Mouse (Mus musculus): ENCODE measurements around the gene Cbfb. TPM values are rescaled to one million over a fixed set of nuclear protein-coding genes. Genes with fewer than 3 reads are reported as not detected.
"Not testable (repeated sequence)": the region's sequence is repeated elsewhere in the genome, so short reads cannot be mapped to it uniquely, and the experiment has no call there.

The Cbfb gene
- polyA plus RNA-seq, 1 experiment from 2014 or later, result 105 TPM

GRCm38 (mm10) chr8:105224413-105225271 lies 54.2 kb downstream of the Cbfb start, which contains the start of gene D230025D16Rik:
Gene D230025D16Rik (plus strand): TSS chr8:105225145.
- H3K4me1 ChIP-seq (ENCODE audit: control insufficient read depth, insufficient read depth, low read length), result peaks cover 8% of the 10 kb centered on the region
- peak within 1 kb of the TSS; percentile 68 for H3K27ac ChIP-seq (replicated peaks; ENCODE audit: low read depth, low read length)
- DNase-seq (ENCODE audit: low spot score), result peak; percentile 97
- H3K9me3 ChIP-seq (ENCODE audit: control insufficient read depth, low read length), result no peaks in the 10 kb centered on the region
- H3K4me2 ChIP-seq (ENCODE audit: low read depth, severe bottlenecking), result peak within 1 kb of the TSS; percentile 83
- peak; percentile 93 for ATAC-seq (ENCODE audit: insufficient number of reproducible peaks, low FRiP score, low TSS enrichment, low read depth)
- H3K9ac ChIP-seq (ENCODE audit: low read length), result peak within 1 kb of the TSS; percentile 89
- H3K36me3 ChIP-seq (ENCODE audit: control insufficient read depth, insufficient read depth, low read length), result no peaks in the 10 kb centered on the region
- 3% methylated on average over 34 of the region's 34 CpGs for WGBS
- H3K4me3 ChIP-seq (ENCODE audit: low read depth, low read length), result peak within 1 kb of the TSS; percentile 98
- H3K27me3 ChIP-seq (ENCODE audit: control insufficient read depth, insufficient read depth, low read length), result no peaks in the 10 kb centered on the region

- peak overlapping the region; percentile 89 for H3K9ac ChIP-seq (ENCODE audit: low read length)
- ATAC-seq (ENCODE audit: insufficient number of reproducible peaks, low FRiP score, low TSS enrichment, low read depth), result no peak; the same call in 1 of the 2 replicates
- under 1% methylated on average over 27 of the region's 27 CpGs for WGBS
Measured at GRCm38 (mm10) chr8:105225272-105225593, 54.8 kb downstream of the Cbfb start.

GRCm38 (mm10) chr8:105225917-105226316 lies 55.4 kb downstream of the Cbfb start:
- Histone ChIP-seq H3K27ac (replicated peaks; ENCODE audit: low read depth, low read length) (no peak overlapping the region), H3K9me3 (ENCODE audit: control insufficient read depth, low read length) (no peaks in the 10 kb centered on the region), H3K4me1 (ENCODE audit: control insufficient read depth, insufficient read depth, low read length) (peaks cover 8% of the 10 kb centered on the region), H3K9ac (ENCODE audit: low read length) (peak overlapping the region; percentile 89; the same call in 1 of the 2 replicates), H3K4me2 (ENCODE audit: low read depth, severe bottlenecking) (peak overlapping the region; percentile 83), H3K27me3 (ENCODE audit: control insufficient read depth, insufficient read depth, low read length) (no peaks in the 10 kb centered on the region), H3K36me3 (ENCODE audit: control insufficient read depth, insufficient read depth, low read length) (no peaks in the 10 kb centered on the region), H3K4me3 (ENCODE audit: low read depth, low read length) (peak overlapping the region; percentile 98)
- WGBS, result 29% methylated on average over 6 of the region's 6 CpGs
- DNase-seq (ENCODE audit: low spot score), result no peak
- no peak for ATAC-seq (ENCODE audit: insufficient number of reproducible peaks, low FRiP score, low TSS enrichment, low read depth)

More at GRCm38 (mm10) chr8:105225272-105225593, 54.8 kb downstream of the Cbfb start:
- Histone ChIP-seq H3K27me3 (ENCODE audit: control insufficient read depth, insufficient read depth, low read length) (no peaks in the 10 kb centered on the region), H3K4me1 (ENCODE audit: control insufficient read depth, insufficient read depth, low read length) (peaks cover 8% of the 10 kb centered on the region), H3K9me3 (ENCODE audit: control insufficient read depth, low read length) (no peaks in the 10 kb centered on the region), H3K27ac (replicated peaks; ENCODE audit: low read depth, low read length) (peak overlapping the region; percentile 68; the same call in 1 of the 2 replicates), H3K36me3 (ENCODE audit: control insufficient read depth, insufficient read depth, low read length) (no peaks in the 10 kb centered on the region), H3K4me3 (ENCODE audit: low read depth, low read length) (peak overlapping the region; percentile 98), H3K4me2 (ENCODE audit: low read depth, severe bottlenecking) (peak overlapping the region; percentile 83)
- no peak for DNase-seq (ENCODE audit: low spot score)

GRCm38 (mm10) chr8:105231503-105232320 lies 61.2 kb downstream of the Cbfb start:
- no peak overlapping the region for H3K4me3 ChIP-seq (ENCODE audit: low read depth, low read length)
- no peak for ATAC-seq (ENCODE audit: insufficient number of reproducible peaks, low FRiP score, low TSS enrichment, low read depth)
- no peaks in the 10 kb centered on the region for H3K4me1 ChIP-seq (ENCODE audit: control insufficient read depth, insufficient read depth, low read length)
- no peak overlapping the region for H3K4me2 ChIP-seq (ENCODE audit: low read depth, severe bottlenecking)
- 88% methylated on average over 12 of the region's 12 CpGs for WGBS
- no peaks in the 10 kb centered on the region for H3K27me3 ChIP-seq (ENCODE audit: control insufficient read depth, insufficient read depth, low read length)
- no peak overlapping the region for H3K27ac ChIP-seq (replicated peaks; ENCODE audit: low read depth, low read length)
- no peak overlapping the region for H3K9ac ChIP-seq (ENCODE audit: low read length)
- H3K9me3 ChIP-seq (ENCODE audit: control insufficient read depth, low read length), result no peaks in the 10 kb centered on the region
- no peak for DNase-seq (ENCODE audit: low spot score)
- H3K36me3 ChIP-seq (ENCODE audit: control insufficient read depth, insufficient read depth, low read length), result no peaks in the 10 kb centered on the region; the same call in 1 of the 2 replicates

GRCm38 (mm10) chr8:105232321-105232693 lies 61.8 kb downstream of the Cbfb start:
- H3K4me2 ChIP-seq (ENCODE audit: low read depth, severe bottlenecking); ATAC-seq (ENCODE audit: insufficient number of reproducible peaks, low FRiP score, low TSS enrichment, low read depth); H3K9me3 ChIP-seq (ENCODE audit: control insufficient read depth, low read length); H3K4me1 ChIP-seq (ENCODE audit: control insufficient read depth, insufficient read depth, low read length); H3K4me3 ChIP-seq (ENCODE audit: low read depth, low read length); DNase-seq (ENCODE audit: low spot score); H3K9ac ChIP-seq (ENCODE audit: low read length); H3K27me3 ChIP-seq (ENCODE audit: control insufficient read depth, insufficient read depth, low read length); H3K27ac ChIP-seq (replicated peaks; ENCODE audit: low read depth, low read length); H3K36me3 ChIP-seq (ENCODE audit: control insufficient read depth, insufficient read depth, low read length): not testable (repeated sequence)
- WGBS, result 92% methylated on average over 4 of the region's 4 CpGs

GRCm38 (mm10) chr8:105233126-105233935 lies 62.9 kb downstream of the Cbfb start:
- no peak overlapping the region for H3K4me3 ChIP-seq (ENCODE audit: low read depth, low read length)
- no peak overlapping the region for H3K4me2 ChIP-seq (ENCODE audit: low read depth, severe bottlenecking)
- DNase-seq (ENCODE audit: low spot score) (no peak), ATAC-seq (ENCODE audit: insufficient number of reproducible peaks, low FRiP score, low TSS enrichment, low read depth) (no peak)
- no peak overlapping the region for H3K9ac ChIP-seq (ENCODE audit: low read length)
- no peaks in the 10 kb centered on the region for H3K27me3 ChIP-seq (ENCODE audit: control insufficient read depth, insufficient read depth, low read length)
- H3K4me1 ChIP-seq (ENCODE audit: control insufficient read depth, insufficient read depth, low read length), result no peaks in the 10 kb centered on the region
- H3K9me3 ChIP-seq (ENCODE audit: control insufficient read depth, low read length), result no peaks in the 10 kb centered on the region
- H3K36me3 ChIP-seq (ENCODE audit: control insufficient read depth, insufficient read depth, low read length), result no peaks in the 10 kb centered on the region; the same call in 1 of the 2 replicates
- H3K27ac ChIP-seq (replicated peaks; ENCODE audit: low read depth, low read length), result no peak overlapping the region
- WGBS, result 49% methylated on average over 1 of the region's 1 CpGs

- DNase-seq (ENCODE audit: low spot score), result no peak
- no peaks in the 10 kb centered on the region for H3K9me3 ChIP-seq (ENCODE audit: control insufficient read depth, low read length)
- H3K27ac ChIP-seq (replicated peaks; ENCODE audit: low read depth, low read length), result no peak overlapping the region
- H3K4me3 ChIP-seq (ENCODE audit: low read depth, low read length), result no peak overlapping the region
- no peak overlapping the region for H3K4me2 ChIP-seq (ENCODE audit: low read depth, severe bottlenecking)
- H3K36me3 ChIP-seq (ENCODE audit: control insufficient read depth, insufficient read depth, low read length), result no peaks in the 10 kb centered on the region; the same call in 1 of the 2 replicates
- no peaks in the 10 kb centered on the region for H3K4me1 ChIP-seq (ENCODE audit: control insufficient read depth, insufficient read depth, low read length)
- ATAC-seq (ENCODE audit: insufficient number of reproducible peaks, low FRiP score, low TSS enrichment, low read depth), result no peak
- WGBS, result 81% methylated on average over 1 of the region's 1 CpGs
- no peaks in the 10 kb centered on the region for H3K27me3 ChIP-seq (ENCODE audit: control insufficient read depth, insufficient read depth, low read length)
- no peak overlapping the region for H3K9ac ChIP-seq (ENCODE audit: low read length)
Measured at GRCm38 (mm10) chr8:105235206-105235605, 64.7 kb downstream of the Cbfb start.

Measured in limb, embryonic 11.5 days (tissue).